In the genomic region with DNA sequence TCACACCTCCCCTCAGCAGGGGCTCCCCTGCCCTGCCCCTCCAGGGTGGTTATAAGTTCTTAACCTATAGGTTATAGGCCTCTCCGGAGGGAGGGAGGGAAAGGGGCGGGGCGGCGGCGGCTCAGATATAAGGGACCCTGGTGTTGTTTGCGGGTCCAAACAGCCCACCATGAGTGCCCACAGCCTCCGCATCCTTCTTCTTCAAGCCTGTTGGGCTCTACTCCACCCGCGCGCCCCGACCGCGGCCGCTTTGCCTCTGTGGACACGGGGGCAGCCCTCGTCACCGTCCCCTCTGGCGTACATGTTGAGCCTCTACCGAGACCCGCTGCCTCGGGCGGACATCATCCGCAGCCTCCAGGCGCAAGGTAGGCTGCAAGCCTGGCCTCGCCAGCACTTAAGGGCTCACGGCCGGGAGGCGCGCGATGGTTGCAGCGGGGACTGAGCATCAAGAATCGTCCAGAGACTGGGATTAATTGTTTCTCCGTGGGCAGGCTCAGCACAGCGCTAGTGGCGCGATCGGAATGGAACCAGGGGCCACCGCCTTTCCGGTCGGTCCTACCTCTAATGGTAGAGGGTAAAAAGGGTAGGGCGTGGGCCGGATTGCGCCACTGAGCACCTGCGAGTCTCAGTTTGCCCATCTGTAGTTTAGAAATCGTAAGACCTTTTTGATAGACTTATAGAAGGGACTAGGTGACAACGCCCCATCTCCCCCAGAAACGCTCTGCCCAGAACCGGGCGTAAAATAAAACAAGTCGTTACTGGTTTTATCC, we compare ENCODE assay signal across 9 mouse cellular contexts. TPM values are rescaled to one million over a fixed set of nuclear protein-coding genes. Genes with fewer than 3 reads are reported as not detected.
A peak's percentile ranks its signal among the peaks of the same experiment; 100 is the strongest.
DNase-seq lines count a peak whose midpoint lies in the region; ATAC-seq and TF ChIP-seq lines count a peak whose summit lies in the region.
"Had no signal": no experiment of that assay in that cellular context is flagged by ENCODE, and none has a peak within 500 bp of the region (broad histone marks: within the 10 kb centered on the region; RNA-seq: fewer than 3 reads in every experiment).

No protein-coding gene starts in this region.

- H3K27me3 ChIP-seq in heart, embryonic 15.5 days = peaks cover 58% of the 10 kb centered on the region
- H3K27me3 ChIP-seq in liver, embryonic 16.5 days (ENCODE audit: control insufficient read depth, insufficient read depth, low read depth, low read length) = peaks cover 42% of the 10 kb centered on the region
- peaks cover 49% of the 10 kb centered on the region for H3K27me3 ChIP-seq in stomach, embryonic 15.5 days (replicated peaks)
- H3K27me3 ChIP-seq: CH12.LX had no signal

- no peaks in the 10 kb centered on the region for H3K36me3 ChIP-seq in heart, embryonic 15.5 days
- no peaks in the 10 kb centered on the region for H3K36me3 ChIP-seq in liver, embryonic 16.5 days (ENCODE audit: control insufficient read depth, insufficient read depth)
- no peaks in the 10 kb centered on the region for H3K36me3 ChIP-seq in stomach, embryonic 15.5 days

- peak overlapping the region; percentile 81 for H3K4me2 ChIP-seq in heart, embryonic 15.5 days
- peak overlapping the region; percentile 60 for H3K4me2 ChIP-seq in liver, embryonic 16.5 days (ENCODE audit: low read depth, low read length)
- peak overlapping the region; percentile 89 for H3K4me2 ChIP-seq in stomach, embryonic 15.5 days

- no peak overlapping the region for H3K27ac ChIP-seq in heart, embryonic 15.5 days
- no peak overlapping the region for H3K27ac ChIP-seq in liver, embryonic 16.5 days (ENCODE audit: low read length)
- H3K27ac ChIP-seq in stomach, embryonic 15.5 days = no peak overlapping the region

- peak overlapping the region; percentile 22; the same call in 1 of the 2 replicates for H3K9ac ChIP-seq in heart, embryonic 15.5 days
- H3K9ac ChIP-seq in liver, embryonic 16.5 days (ENCODE audit: low read depth, low read length) = peak overlapping the region; percentile 6; the same call in 1 of the 2 replicates
- no peak overlapping the region for H3K9ac ChIP-seq in stomach, embryonic 15.5 days

- peak; percentile 31; the same call in 1 of the 2 replicates for ATAC-seq in frontal cortex, adult (ENCODE audit: low TSS enrichment)
- ATAC-seq in heart, embryonic 15.5 days (replicated peaks; ENCODE audit: insufficient number of reproducible peaks, insufficient read depth, low FRiP score, low read depth) = no peak; the same call in 1 of the 2 replicates
- ATAC-seq in liver, embryonic 16.5 days (ENCODE audit: low read depth) = no peak
- no peak for ATAC-seq in stomach, embryonic 15.5 days (ENCODE audit: insufficient read depth, low FRiP score, low read depth)

- H3K4me3 ChIP-seq in heart, embryonic 15.5 days = peak overlapping the region; percentile 50
- H3K4me3 ChIP-seq in liver, embryonic 16.5 days (ENCODE audit: low read depth, low read length) = peak overlapping the region; percentile 42
- peak overlapping the region; percentile 43 for H3K4me3 ChIP-seq in stomach, embryonic 15.5 days (replicated peaks)

- no peak for TF ChIP-seq POLR2A in brain, embryonic 14.5 days (IDR thresholded peaks at IDR 0.05; ENCODE audit: borderline replicate concordance, extremely low read depth, insufficient read depth, insufficient read length, poor library complexity, severe bottlenecking)

- TF ChIP-seq CTCF in brain, embryonic 14.5 days (IDR thresholded peaks at IDR 0.05; ENCODE audit: borderline replicate concordance, extremely low read depth, insufficient read depth, insufficient read length) = no peak

- under 1% methylated on average over 49 of the region's 50 CpGs for WGBS in heart, embryonic 15.5 days
- 2% methylated on average over 50 of the region's 50 CpGs for WGBS in liver, embryonic 16.5 days (ENCODE audit: insufficient replicate concordance)
- WGBS in stomach, embryonic 15.5 days = 2% methylated on average over 50 of the region's 50 CpGs

- no peak for DNase-seq in frontal cortex, postnatal 36 days (ENCODE audit: low spot score in 2 of 2)
- DNase-seq in brain, embryonic 14.5 days (ENCODE audit: low read depth) = peak; percentile 47
- DNase-seq in adrenal gland, postnatal 10 days = no peak
- DNase-seq in T-cell, adult 2 months (ENCODE audit: low spot score) = no peak

- H3K9me3 ChIP-seq in heart, embryonic 15.5 days (replicated peaks) = no peaks in the 10 kb centered on the region
- H3K9me3 ChIP-seq in liver, embryonic 16.5 days (replicated peaks; ENCODE audit: control insufficient read depth, low read length) = no peaks in the 10 kb centered on the region
- H3K9me3 ChIP-seq in stomach, embryonic 15.5 days = no peaks in the 10 kb centered on the region

- H3K4me1 ChIP-seq in heart, embryonic 15.5 days (replicated peaks) = peaks cover 16% of the 10 kb centered on the region
- H3K4me1 ChIP-seq in liver, embryonic 16.5 days (ENCODE audit: control insufficient read depth, low read depth, low read length) = peaks cover 16% of the 10 kb centered on the region
- H3K4me1 ChIP-seq in stomach, embryonic 15.5 days = peaks cover 6% of the 10 kb centered on the region

RNA-seq across cellular contexts. Expression of gene Nodal, which starts 0.5 kb away (rescaled TPM):
- 0.09 and 0.12 TPM in 2 replicates for polyA plus RNA-seq in brain, embryonic 14.5 days (2012; rRNA removed)
- 0.09 TPM in 2 replicates for polyA plus RNA-seq in heart, embryonic 15.5 days (2015; fragmentation: Nextera tagmentation; extraction: Ambion mirVana)
- polyA plus RNA-seq in liver, embryonic 16.5 days (2015; fragmentation: Nextera tagmentation; extraction: Ambion mirVana) = 0.46 and 0.88 TPM in 2 replicates
- polyA plus RNA-seq in stomach, embryonic 15.5 days (2015; fragmentation: Nextera tagmentation; extraction: Ambion mirVana) = 0.15 and 0.18 TPM in 2 replicates
- total RNA-seq in adrenal gland, postnatal 10 days (2021) = under 1 TPM in 1 of 2 experiments, not detected in 1; 0.36 TPM

RNA-seq across cellular contexts. Expression of gene Eif4ebp2, which starts 34.1 kb away (rescaled TPM):
- 72.0 and 86.6 TPM in 2 replicates for polyA plus RNA-seq in brain, embryonic 14.5 days (2012; rRNA removed)
- 50.6 and 63.6 TPM in 2 replicates for polyA plus RNA-seq in heart, embryonic 15.5 days (2015; fragmentation: Nextera tagmentation; extraction: Ambion mirVana)
- 36.4 and 39.4 TPM in 2 replicates for polyA plus RNA-seq in liver, embryonic 16.5 days (2015; fragmentation: Nextera tagmentation; extraction: Ambion mirVana)
- polyA plus RNA-seq in stomach, embryonic 15.5 days (2015; fragmentation: Nextera tagmentation; extraction: Ambion mirVana) = 72.3 and 77.5 TPM in 2 replicates
- 100 to 1,000 TPM; 116 to 127 TPM for total RNA-seq in adrenal gland, postnatal 10 days (2021)

RNA-seq across cellular contexts. Expression of gene Pald1, which starts 35.0 kb away (rescaled TPM):
- 23.3 and 28.6 TPM in 2 replicates for polyA plus RNA-seq in brain, embryonic 14.5 days (2012; rRNA removed)
- polyA plus RNA-seq in heart, embryonic 15.5 days (2015; fragmentation: Nextera tagmentation; extraction: Ambion mirVana) = 21.8 and 25.9 TPM in 2 replicates
- polyA plus RNA-seq in liver, embryonic 16.5 days (2015; fragmentation: Nextera tagmentation; extraction: Ambion mirVana) = 6.3 and 6.5 TPM in 2 replicates
- 16.9 and 18.7 TPM in 2 replicates for polyA plus RNA-seq in stomach, embryonic 15.5 days (2015; fragmentation: Nextera tagmentation; extraction: Ambion mirVana)
- total RNA-seq in adrenal gland, postnatal 10 days (2021) = 10 to 100 TPM; 53.0 to 66.0 TPM

RNA-seq across cellular contexts. Expression of gene Lrrc20, which starts 57.3 kb away (rescaled TPM):
- polyA plus RNA-seq in brain, embryonic 14.5 days (2012; rRNA removed) = 23.6 and 25.6 TPM in 2 replicates
- 10.4 and 12.9 TPM in 2 replicates for polyA plus RNA-seq in heart, embryonic 15.5 days (2015; fragmentation: Nextera tagmentation; extraction: Ambion mirVana)
- polyA plus RNA-seq in liver, embryonic 16.5 days (2015; fragmentation: Nextera tagmentation; extraction: Ambion mirVana) = 5.1 and 5.5 TPM in 2 replicates
- polyA plus RNA-seq in stomach, embryonic 15.5 days (2015; fragmentation: Nextera tagmentation; extraction: Ambion mirVana) = 5.4 and 5.6 TPM in 2 replicates
- total RNA-seq in adrenal gland, postnatal 10 days (2021) = 10 to 100 TPM; 10.8 to 13.6 TPM
